Mouse (Mus musculus): ENCODE data around the gene Amdhd2. TPM values are rescaled to one million over a fixed set of nuclear protein-coding genes. Genes with fewer than 3 reads are reported as not detected.

The Amdhd2 gene
- polyA plus RNA-seq (2012; rRNA removed; ENCODE audit: low replicate concordance), result 109 and 237 TPM in 2 replicates

GRCm38 (mm10) chr17:24163176-24163962 is at the start of gene Amdhd2:
Amdhd2 (minus strand) TSS chr17:24163766.

GRCm38 (mm10) chr17:24209043-24209915 is 45.7 kb upstream of the Amdhd2 start, which contains the start of gene Ntn3:
Ntn3 (minus strand) TSS chr17:24209531.

DNA sequence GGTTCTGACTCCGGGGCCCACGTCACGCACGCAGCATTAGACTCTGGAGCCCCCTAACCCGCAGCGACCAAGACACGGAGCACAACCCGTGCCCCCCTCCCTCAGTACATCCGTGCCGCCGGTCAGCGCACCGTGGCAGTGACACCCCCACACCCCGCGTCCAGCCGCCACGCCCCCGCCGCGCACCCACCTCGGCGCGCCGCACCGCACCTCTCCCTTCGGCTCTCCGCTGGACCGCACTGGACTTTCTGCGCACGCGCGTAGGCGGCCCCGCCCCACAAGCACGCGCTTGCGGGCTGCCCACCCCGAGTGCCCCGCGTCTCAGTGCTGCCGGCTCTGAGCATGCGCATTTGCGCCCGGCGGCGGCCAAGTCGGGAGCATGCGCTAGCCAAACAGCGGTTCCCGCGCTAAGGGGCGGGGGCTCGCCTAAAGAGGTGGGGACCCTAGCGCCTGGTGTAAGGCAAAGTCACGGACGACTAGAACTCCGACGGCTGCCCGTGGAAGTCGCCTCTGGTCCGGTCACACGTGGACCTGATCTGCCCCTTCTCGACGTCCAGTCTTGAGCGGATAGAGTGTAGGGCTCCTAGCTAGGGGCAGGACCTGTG is 41.8 kb upstream of the Amdhd2 start, which contains the start of gene Tbc1d24:
TSS of gene Tbc1d24 (minus strand) at position 279 of the 605 bp plus-strand sequence.

DNA sequence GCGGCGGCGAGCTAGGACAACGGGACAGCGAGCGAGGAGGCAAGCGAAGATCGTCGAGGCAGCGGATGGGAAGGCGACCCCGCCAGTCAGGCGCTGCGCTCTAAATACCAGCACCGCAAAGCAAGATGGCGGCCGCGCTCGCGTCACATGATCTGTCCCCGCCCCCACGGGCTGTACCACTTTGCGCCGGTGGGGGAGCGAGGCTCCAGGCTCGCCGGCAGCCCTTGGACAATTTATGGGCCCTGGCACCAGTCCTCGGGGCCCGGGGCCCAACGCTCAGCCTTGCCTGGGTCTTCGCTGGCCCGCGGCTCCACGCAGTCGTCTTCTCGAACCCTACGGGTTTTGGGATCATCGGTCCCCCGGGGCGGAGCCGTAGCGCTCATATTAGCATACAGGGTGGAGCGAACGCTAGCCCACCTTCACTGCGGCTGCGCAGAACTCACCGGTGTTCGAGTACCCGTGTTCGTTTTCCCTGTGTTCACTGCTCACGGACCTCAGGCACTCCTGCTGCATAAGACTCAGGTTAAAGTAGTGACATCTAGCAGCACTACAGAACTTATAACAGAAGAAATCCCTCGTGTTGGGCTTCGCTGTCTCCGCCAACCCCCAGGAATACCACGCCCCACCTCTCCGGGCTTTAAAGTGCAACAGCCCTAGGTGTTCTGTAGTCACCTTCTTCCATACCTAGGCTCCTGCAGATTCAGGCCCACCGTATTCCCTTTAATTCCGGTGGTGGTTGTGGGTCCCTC is 5.9 kb upstream of the Amdhd2 start, which contains the start of gene Atp6v0c:
TSS of gene Atp6v0c (minus strand) at position 386 of the 749 bp plus-strand sequence.

DNA sequence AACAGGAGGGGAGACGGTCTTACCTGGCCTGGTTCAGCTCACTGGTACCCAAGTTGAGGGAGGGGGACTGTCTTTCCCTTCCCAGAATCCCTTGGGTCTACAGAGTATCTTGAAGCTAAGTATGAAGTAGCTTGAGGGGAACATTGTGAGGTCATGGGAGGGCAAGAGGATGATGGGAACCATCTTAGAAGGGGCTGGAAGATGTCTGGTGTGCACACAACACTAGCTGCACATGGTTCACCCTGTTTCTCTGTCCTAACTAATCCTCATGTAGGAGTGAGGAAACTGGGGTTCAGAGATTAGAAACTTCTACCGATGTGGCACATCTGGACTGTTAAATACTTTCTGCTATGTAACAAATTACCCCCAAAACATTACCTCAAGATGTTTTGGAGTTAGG is 12.7 kb downstream of the Amdhd2 start, which contains the start of gene Pdpk1:
TSS of gene Pdpk1 (minus strand) at position 101 of the 400 bp plus-strand sequence.

Other genes starting within 250 kb of the Amdhd2 start
- gene Dcpp3, start 246.3 kb downstream of the Amdhd2 start, polyA plus RNA-seq (2012; rRNA removed; ENCODE audit: low replicate concordance), result not detected in 2 replicates
- not detected in 2 replicates for gene Sbp, start 222.1 kb downstream of the Amdhd2 start, polyA plus RNA-seq (2012; rRNA removed; ENCODE audit: low replicate concordance)
- not detected in 2 replicates for gene Sbpl, start 208.5 kb downstream of the Amdhd2 start, polyA plus RNA-seq (2012; rRNA removed; ENCODE audit: low replicate concordance)
- gene Prss30, start 183.2 kb downstream of the Amdhd2 start, polyA plus RNA-seq (2012; rRNA removed; ENCODE audit: low replicate concordance), result 22.5 and 226 TPM in 2 replicates
- gene Prss22, start 165.7 kb downstream of the Amdhd2 start, polyA plus RNA-seq (2012; rRNA removed; ENCODE audit: low replicate concordance), result 0.25 and 0.68 TPM in 2 replicates
- 3.0 and 5.6 TPM in 2 replicates for gene Prss27, start 125.6 kb downstream of the Amdhd2 start, polyA plus RNA-seq (2012; rRNA removed; ENCODE audit: low replicate concordance)
- gene Kctd5, start 90.3 kb downstream of the Amdhd2 start, polyA plus RNA-seq (2012; rRNA removed; ENCODE audit: low replicate concordance), result 46.8 and 98.2 TPM in 2 replicates
- gene Pdpk1, start 12.8 kb downstream of the Amdhd2 start, polyA plus RNA-seq (2012; rRNA removed; ENCODE audit: low replicate concordance), result 5.5 and 12.0 TPM in 2 replicates
- gene Atp6v0c, start 5.9 kb upstream of the Amdhd2 start, polyA plus RNA-seq (2012; rRNA removed; ENCODE audit: low replicate concordance), result 833 and 1,086 TPM in 2 replicates
- gene Tbc1d24, start 41.8 kb upstream of the Amdhd2 start, polyA plus RNA-seq (2012; rRNA removed; ENCODE audit: low replicate concordance), result 13.4 and 31.3 TPM in 2 replicates
- gene Ntn3, start 45.8 kb upstream of the Amdhd2 start, polyA plus RNA-seq (2012; rRNA removed; ENCODE audit: low replicate concordance), result 1.5 and 1.6 TPM in 2 replicates
- 4.1 and 5.2 TPM in 2 replicates for gene Tedc2, start 57.1 kb upstream of the Amdhd2 start, polyA plus RNA-seq (2012; rRNA removed; ENCODE audit: low replicate concordance)
- 6.4 and 6.6 TPM in 2 replicates for gene Ccnf, start 87.7 kb upstream of the Amdhd2 start, polyA plus RNA-seq (2012; rRNA removed; ENCODE audit: low replicate concordance)
- not detected in 2 replicates for gene Abca17, start 187.3 kb upstream of the Amdhd2 start, polyA plus RNA-seq (2012; rRNA removed; ENCODE audit: low replicate concordance)
- gene Abca3, start 188.2 kb upstream of the Amdhd2 start, polyA plus RNA-seq (2012; rRNA removed; ENCODE audit: low replicate concordance), result 18.3 and 19.2 TPM in 2 replicates

Data from duodenum, adult 2 months (tissue).